In genomic region chr9:32635627-32636385, GRCm38 (mm10) we compare ENCODE assay signal across 8 mouse cellular contexts. TPM values are rescaled to one million over a fixed set of nuclear protein-coding genes. Genes with fewer than 3 reads are reported as not detected.
DNase-seq lines count a peak whose midpoint lies in the region; ATAC-seq and TF ChIP-seq lines count a peak whose summit lies in the region.

Gene Ets1 (plus strand): TSS chr9:32636221.

- no peak for TF ChIP-seq CTCF in forebrain, postnatal 0 days (IDR thresholded peaks at IDR 0.05; ENCODE audit: low read depth)

- WGBS in forebrain, postnatal 0 days = 1% methylated on average over 10 of the region's 10 CpGs
- WGBS in hindbrain, embryonic 14.5 days = 1% methylated on average over 10 of the region's 10 CpGs
- WGBS in limb, embryonic 13.5 days = 1% methylated on average over 10 of the region's 10 CpGs

- H3K36me3 ChIP-seq in forebrain, postnatal 0 days (ENCODE audit: insufficient read depth) = no peaks in the 10 kb centered on the region
- H3K36me3 ChIP-seq in hindbrain, embryonic 14.5 days (replicated peaks; ENCODE audit: control insufficient read depth, insufficient read depth) = no peaks in the 10 kb centered on the region
- no peaks in the 10 kb centered on the region for H3K36me3 ChIP-seq in limb, embryonic 13.5 days

- peaks cover 9% of the 10 kb centered on the region for H3K27me3 ChIP-seq in forebrain, postnatal 0 days (ENCODE audit: insufficient read depth, low read length)
- peaks cover 31% of the 10 kb centered on the region for H3K27me3 ChIP-seq in hindbrain, embryonic 14.5 days (ENCODE audit: control insufficient read depth, insufficient read depth, low read length)
- peaks cover 23% of the 10 kb centered on the region; the same call in 1 of the 2 replicates for H3K27me3 ChIP-seq in limb, embryonic 13.5 days

- DNase-seq in kidney, adult 8-10 months = peak; percentile 24 to 31
- DNase-seq in kidney, adult 18-20 months = no peak
- DNase-seq in adrenal gland, postnatal 10 days = peak; percentile 19
- DNase-seq in forebrain, postnatal 0 days = no peak
- DNase-seq in hindbrain, embryonic 14.5 days (ENCODE audit: low spot score) = no peak
- no peak for DNase-seq in MN1 (ENCODE audit: low spot score)

- no peaks in the 10 kb centered on the region for H3K9me3 ChIP-seq in forebrain, postnatal 0 days (ENCODE audit: low read length)
- H3K9me3 ChIP-seq in hindbrain, embryonic 14.5 days (ENCODE audit: control insufficient read depth, low read length) = no peaks in the 10 kb centered on the region
- no peaks in the 10 kb centered on the region for H3K9me3 ChIP-seq in limb, embryonic 13.5 days

- H3K4me1 ChIP-seq in forebrain, postnatal 0 days (ENCODE audit: insufficient read depth) = no peaks in the 10 kb centered on the region
- H3K4me1 ChIP-seq in hindbrain, embryonic 14.5 days (replicated peaks; ENCODE audit: control insufficient read depth, insufficient read depth, low read length) = no peaks in the 10 kb centered on the region
- H3K4me1 ChIP-seq in limb, embryonic 13.5 days = peaks cover 28% of the 10 kb centered on the region

- no peak within 1 kb of the TSS for H3K9ac ChIP-seq in forebrain, postnatal 0 days
- H3K9ac ChIP-seq in hindbrain, embryonic 14.5 days = no peak within 1 kb of the TSS
- H3K9ac ChIP-seq in limb, embryonic 13.5 days = peak within 1 kb of the TSS; percentile 35; the same call in 1 of the 2 replicates

- no peak for ATAC-seq in forebrain, postnatal 0 days
- no peak for ATAC-seq in hindbrain, embryonic 14.5 days (ENCODE audit: low FRiP score)
- peak; percentile 57; the same call in 1 of the 2 replicates for ATAC-seq in limb, embryonic 13.5 days (ENCODE audit: low FRiP score, low read depth)
- ATAC-seq in monocyte, adult 5-6 weeks (replicated peaks; ENCODE audit: insufficient number of reproducible peaks, low FRiP score, low TSS enrichment, poor library complexity, severe bottlenecking) = no peak

- no peak within 1 kb of the TSS for H3K4me2 ChIP-seq in forebrain, postnatal 0 days (ENCODE audit: low read depth)
- H3K4me2 ChIP-seq in hindbrain, embryonic 14.5 days (replicated peaks) = peak within 1 kb of the TSS; percentile 21; the same call in 1 of the 2 replicates
- H3K4me2 ChIP-seq in limb, embryonic 13.5 days (replicated peaks) = peak within 1 kb of the TSS; percentile 60

- no peak within 1 kb of the TSS for H3K4me3 ChIP-seq in forebrain, postnatal 0 days (ENCODE audit: low read depth, low read length)
- 0 out of 2 replicates have a peak within 1 kb of the TSS, but pooled peaks have one; percentile 8 for H3K4me3 ChIP-seq in hindbrain, embryonic 14.5 days (replicated peaks; ENCODE audit: low read length)
- peak within 1 kb of the TSS; percentile 30 for H3K4me3 ChIP-seq in limb, embryonic 13.5 days

- H3K27ac ChIP-seq in forebrain, postnatal 0 days (ENCODE audit: low read depth, low read length) = no peak within 1 kb of the TSS
- no peak within 1 kb of the TSS for H3K27ac ChIP-seq in hindbrain, embryonic 14.5 days
- no peak within 1 kb of the TSS for H3K27ac ChIP-seq in limb, embryonic 13.5 days

RNA-seq across cellular contexts. Expression of gene Ets1, which starts in this region (rescaled TPM):
- 10 to 100 TPM; 75.0 to 82.4 TPM for total RNA-seq in adrenal gland, postnatal 10 days (2021)
- 17.2 and 21.2 TPM in 2 replicates for total RNA-seq in forebrain, postnatal 0 days (2014; rRNA removed)
- 9.6 and 12.3 TPM in 2 replicates for polyA plus RNA-seq in forebrain, postnatal 0 days (2015; fragmentation: Nextera tagmentation; extraction: Ambion mirVana)
- polyA plus RNA-seq in hindbrain, embryonic 14.5 days (2014; fragmentation: Nextera tagmentation; extraction: Ambion mirVana) = 19.1 and 20.9 TPM in 2 replicates
- polyA plus RNA-seq in limb, embryonic 13.5 days (2015; fragmentation: Nextera tagmentation; extraction: Ambion mirVana) = 41.3 and 41.8 TPM in 2 replicates
- 274 to 532 TPM (median 291 TPM) in 3 replicates for total RNA-seq in monocyte, adult 5-6 weeks (2017)

Comparison
In these comparisons a context has a peak if more than half of its experiments do, and no peak if none do; other contexts are left out.
1. DNase-seq: peak in kidney, adult 8-10 months (2 of 2) and adrenal gland, postnatal 10 days (single experiment); none in kidney, adult 18-20 months (single experiment), forebrain, postnatal 0 days (single experiment), hindbrain, embryonic 14.5 days (single experiment) and MN1 (single experiment).